Mouse (Mus musculus) stomach, embryonic 16.5 days (tissue): ENCODE data around the gene Ppp1r14a. TPM values are rescaled to one million over a fixed set of nuclear protein-coding genes. Genes with fewer than 3 reads are reported as not detected.

ENCODE experiments used
- ATAC-seq: fragments of 200-750 bp; cut with Nextera tagmentation; 2 replicates; pipeline ENCODE4 v1.8.0; 2017; ENCODE audit warnings: moderate number of reproducible peaks, moderate TSS enrichment; ENCODE audit not compliant: insufficient read depth, low FRiP score
- H3K27ac ChIP-seq: fragments of 300-500 bp; sonication (generic); 2 replicates; pipeline ENCODE4 v1.5.1; 2014; ENCODE audit warnings: low read length
- H3K27me3 ChIP-seq: fragments of 300-500 bp; sonication (generic); 2 replicates; pipeline ENCODE4 v1.6.1; 2014; ENCODE audit warnings: low read length, control low read depth, mixed read lengths; ENCODE audit not compliant: control insufficient read depth, insufficient read depth
- H3K36me3 ChIP-seq: fragments of 300-500 bp; sonication (generic); 2 replicates; pipeline ENCODE4 v1.6.1; 2014; ENCODE audit warnings: low read length; ENCODE audit not compliant: control insufficient read depth, insufficient read depth
- H3K4me1 ChIP-seq: fragments of 300-500 bp; sonication (generic); 2 replicates; pipeline ENCODE4 v1.6.1; 2014; ENCODE audit warnings: low read length, control low read depth, mixed read lengths; ENCODE audit not compliant: control insufficient read depth, insufficient read depth
- H3K4me2 ChIP-seq: fragments of 300-500 bp; sonication (generic); 2 replicates; pipeline ENCODE4 v1.6.1; 2014; ENCODE audit warnings: low read depth, low read length, mixed read lengths
- H3K4me3 ChIP-seq: fragments of 300-500 bp; sonication (generic); replicated peaks from 2 replicates; pipeline ENCODE4 v1.5.1; 2014; ENCODE audit warnings: mild to moderate bottlenecking, low read length
- H3K9ac ChIP-seq: fragments of 300-500 bp; sonication (generic); 2 replicates; pipeline ENCODE4 v1.6.1; 2014; ENCODE audit warnings: low read length
- H3K9me3 ChIP-seq: fragments of 300-500 bp; sonication (generic); replicated peaks from 2 replicates; pipeline ENCODE4 v1.6.1; 2016; ENCODE audit warnings: low read length, control low read depth; ENCODE audit not compliant: control insufficient read depth
- WGBS: fragments of 180-500 bp; shearing (Covaris S2); extraction: QIAGEN DNeasy Blood & Tissue Kit; methylation state at CpG from one replicate; pipeline ENCODE4 v1.1.7; 2014; 5-methylcytosine and 5-hydroxymethylcytosine counted together
- polyA plus RNA-seq: library from polyadenylated mRNA; unstranded; fragments of >200 nt; fragmentation: Nextera tagmentation; extraction: Ambion mirVana; gene quantifications from 2 replicates; pipeline ENCODE4 v1.2.1, GENCODE M21; 2015

The Ppp1r14a gene
- polyA plus RNA-seq, 1 experiment from 2014 or later, result 48.8 TPM

- ATAC-seq, result no peak
- Histone ChIP-seq H3K9me3 (no peaks in the 10 kb centered on the region), H3K27ac (no peak overlapping the region), H3K36me3 (no peaks in the 10 kb centered on the region), H3K27me3 (peaks cover 18% of the 10 kb centered on the region; the same call in 1 of the 2 replicates), H3K4me1 (peaks cover 39% of the 10 kb centered on the region), H3K4me2 (peak overlapping the region; percentile 97), H3K4me3 (peak overlapping the region; percentile 58), H3K9ac (peak overlapping the region; percentile 70)
- WGBS, result under 1% methylated on average over 48 of the region's 48 CpGs
Observed at GRCm38 (mm10) chr7:29304463-29305262, 15.6 kb downstream of the Ppp1r14a start.

DNA sequence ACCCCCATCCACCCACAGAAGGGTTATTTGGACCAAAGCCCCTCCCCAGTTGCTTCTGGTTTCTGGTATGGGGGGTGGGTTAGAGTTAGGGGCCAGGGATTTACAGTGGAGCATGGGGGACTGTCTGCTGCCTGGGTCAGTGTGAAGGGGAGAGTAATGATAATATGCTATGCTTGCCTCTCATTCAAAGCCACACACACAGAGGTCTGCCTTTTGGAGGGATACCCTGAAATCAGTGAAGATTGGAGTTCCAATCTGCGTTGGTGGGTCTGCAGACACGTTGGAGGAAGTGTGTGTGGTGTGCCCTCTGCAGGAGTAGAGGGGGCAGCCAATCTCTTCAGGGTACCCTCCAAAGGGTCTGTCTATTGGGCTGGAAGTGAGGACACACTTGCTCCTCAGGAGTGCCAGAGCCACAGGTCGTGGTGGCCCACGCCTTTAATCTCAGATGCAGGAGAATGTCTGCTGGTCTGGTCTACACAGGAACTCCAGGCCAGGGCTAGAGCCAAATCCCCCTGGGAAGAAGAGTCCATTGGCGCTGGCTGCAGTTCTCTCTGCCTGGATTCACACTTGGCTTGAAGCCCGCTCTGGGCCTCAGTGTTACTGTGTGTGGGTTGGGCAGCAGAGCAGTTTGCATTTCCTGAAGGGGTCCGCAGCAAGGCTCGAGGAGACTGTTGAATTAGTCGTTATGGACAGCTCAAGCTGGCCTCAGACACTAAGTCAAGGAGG lies 16.3 kb downstream of the Ppp1r14a start:
- Histone ChIP-seq H3K27me3 (peaks cover 18% of the 10 kb centered on the region; the same call in 1 of the 2 replicates), H3K27ac (no peak overlapping the region), H3K36me3 (no peaks in the 10 kb centered on the region), H3K4me1 (peaks cover 40% of the 10 kb centered on the region), H3K4me3 (peak overlapping the region; percentile 58), H3K4me2 (peak overlapping the region; percentile 97), H3K9me3 (no peaks in the 10 kb centered on the region), H3K9ac (peak overlapping the region; percentile 70; the same call in 1 of the 2 replicates)
- 46% methylated on average over 9 of the region's 9 CpGs for WGBS
- ATAC-seq, result no peak

DNA sequence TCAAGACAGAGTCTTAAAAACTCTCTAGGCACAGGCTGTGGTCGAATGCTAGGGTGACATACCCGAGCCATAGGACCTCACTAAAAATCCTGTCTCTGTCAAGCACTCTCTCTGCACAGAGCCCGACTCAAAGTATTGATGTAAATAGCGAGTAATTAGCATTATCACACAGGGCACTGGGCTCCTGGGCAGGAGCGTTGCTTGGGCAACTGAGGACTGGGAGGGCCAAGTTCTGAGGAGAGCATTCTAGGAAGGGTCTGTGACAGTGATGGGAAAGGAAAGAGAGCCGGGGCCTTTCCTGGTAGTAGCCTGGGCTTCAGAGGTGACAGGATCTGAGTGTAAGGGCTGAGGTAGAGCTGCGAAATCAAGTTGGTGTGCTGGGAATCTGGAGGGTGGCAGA lies 17.0 kb downstream of the Ppp1r14a start:
- Histone ChIP-seq H3K4me3 (no peak overlapping the region), H3K27me3 (peaks cover 18% of the 10 kb centered on the region; the same call in 1 of the 2 replicates), H3K36me3 (no peaks in the 10 kb centered on the region), H3K4me2 (no peak overlapping the region), H3K9me3 (no peaks in the 10 kb centered on the region), H3K4me1 (peaks cover 40% of the 10 kb centered on the region), H3K9ac (no peak overlapping the region), H3K27ac (no peak overlapping the region)
- 69% methylated on average over 7 of the region's 7 CpGs for WGBS
- ATAC-seq, result no peak

GRCm38 (mm10) chr7:29306619-29307018 lies 17.5 kb downstream of the Ppp1r14a start:
- WGBS, result 33% methylated on average over 7 of the region's 7 CpGs
- Histone ChIP-seq H3K27me3 (peaks cover 18% of the 10 kb centered on the region; the same call in 1 of the 2 replicates), H3K4me1 (peaks cover 40% of the 10 kb centered on the region), H3K9ac (no peak overlapping the region), H3K36me3 (no peaks in the 10 kb centered on the region), H3K4me2 (0 out of 2 replicates have a peak overlapping the region, but pooled peaks have one; percentile 99), H3K4me3 (no peak overlapping the region), H3K9me3 (no peaks in the 10 kb centered on the region), H3K27ac (no peak overlapping the region)
- no peak for ATAC-seq

DNA sequence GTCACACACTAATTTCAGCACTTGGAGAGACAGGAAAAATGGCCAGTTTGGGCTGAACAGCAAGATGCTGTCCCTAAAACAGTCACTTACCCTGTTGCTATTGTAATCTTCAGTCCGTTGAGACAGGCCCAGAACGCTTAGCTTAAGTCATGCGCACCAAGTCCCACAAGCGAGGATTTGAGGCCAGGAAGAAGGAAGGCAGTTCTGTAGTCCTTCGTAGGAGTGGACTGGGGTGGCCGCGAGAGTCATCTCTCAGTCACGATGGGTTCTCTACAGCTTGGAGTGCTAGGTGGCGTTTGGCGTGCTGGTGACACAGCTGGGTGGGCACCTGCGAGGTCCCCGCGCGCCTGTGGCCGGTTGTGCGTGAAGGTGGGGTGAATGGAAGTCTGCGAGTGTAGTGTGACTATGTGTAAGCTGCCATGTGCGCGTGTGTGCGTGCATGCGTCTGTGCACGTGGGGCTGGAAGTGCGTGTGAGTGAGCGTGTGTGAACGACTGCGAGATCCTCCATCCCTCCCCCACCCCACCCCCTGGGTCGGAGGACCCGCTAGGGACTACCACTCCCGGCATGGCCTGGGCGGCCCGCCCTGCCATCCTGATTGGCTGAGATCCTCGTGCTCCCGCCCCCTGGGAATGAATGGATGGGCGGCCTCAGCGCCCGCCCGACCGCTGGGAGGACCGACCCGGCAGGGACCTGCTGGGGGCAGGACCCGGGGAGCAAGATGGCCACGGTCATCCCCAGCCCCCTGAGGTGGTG lies 18.4 kb downstream of the Ppp1r14a start:
- Histone ChIP-seq H3K4me3 (peak overlapping the region; percentile 68), H3K4me1 (peaks cover 40% of the 10 kb centered on the region), H3K9me3 (no peaks in the 10 kb centered on the region), H3K27ac (no peak overlapping the region; the same call in 1 of the 2 replicates), H3K4me2 (peak overlapping the region; percentile 99), H3K9ac (peak overlapping the region; percentile 70), H3K36me3 (no peaks in the 10 kb centered on the region), H3K27me3 (peaks cover 18% of the 10 kb centered on the region; the same call in 1 of the 2 replicates)
- peak; percentile 88 for ATAC-seq
- WGBS, result 2% methylated on average over 42 of the region's 42 CpGs

DNA sequence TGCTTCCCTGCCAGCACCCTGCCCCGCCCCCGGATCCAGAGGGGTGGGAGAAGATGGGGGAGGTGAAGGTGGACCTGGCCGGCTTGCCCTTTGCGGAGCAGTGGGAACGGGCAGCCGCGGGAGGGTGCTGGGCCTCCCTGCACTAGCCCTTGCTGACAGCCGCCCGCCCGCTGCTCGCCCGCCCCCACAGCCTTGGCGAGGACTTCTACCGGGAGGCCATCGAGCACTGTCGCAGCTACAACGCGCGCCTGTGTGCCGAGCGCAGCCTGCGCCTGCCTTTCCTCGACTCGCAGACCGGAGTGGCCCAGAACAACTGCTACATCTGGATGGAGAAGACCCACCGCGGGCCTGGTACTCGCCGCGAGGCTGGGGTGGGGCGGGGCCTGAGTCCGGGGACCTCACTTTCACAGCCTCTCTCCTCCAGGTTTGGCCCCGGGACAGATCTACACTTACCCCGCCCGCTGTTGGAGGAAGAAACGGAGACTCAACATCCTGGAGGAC lies 20.2 kb downstream of the Ppp1r14a start:
- Histone ChIP-seq H3K27me3 (peaks cover 13% of the 10 kb centered on the region; the same call in 1 of the 2 replicates), H3K36me3 (no peaks in the 10 kb centered on the region), H3K9me3 (no peaks in the 10 kb centered on the region), H3K9ac (peak overlapping the region; percentile 79), H3K4me2 (peak overlapping the region; percentile 96), H3K4me1 (peaks cover 36% of the 10 kb centered on the region), H3K27ac (no peak overlapping the region), H3K4me3 (peak overlapping the region; percentile 53)
- under 1% methylated on average over 36 of the region's 36 CpGs for WGBS
- ATAC-seq, result peak; percentile 11; the same call in 1 of the 2 replicates

DNA sequence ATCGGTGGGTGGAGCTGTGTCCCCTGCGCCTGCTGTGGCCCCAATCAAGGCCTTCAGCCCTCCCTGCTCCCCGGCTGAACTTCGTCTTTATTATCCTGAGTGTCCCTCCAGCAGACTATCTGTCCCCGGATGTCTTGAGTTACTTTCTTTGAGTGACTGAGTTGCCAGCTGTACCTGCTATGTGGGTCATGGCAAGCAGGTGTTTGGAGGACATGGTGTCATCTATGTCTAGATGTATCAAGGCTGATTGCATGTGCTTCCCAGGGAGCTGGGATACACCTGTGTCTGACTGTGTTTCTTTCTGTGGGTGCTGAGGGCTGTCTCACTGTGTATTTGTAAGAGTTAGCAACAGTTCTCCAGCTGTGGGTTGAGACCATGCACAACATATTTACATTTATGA lies 20.6 kb downstream of the Ppp1r14a start:
- 8% methylated on average over 5 of the region's 5 CpGs for whole genome bisulfite sequencing
- ATAC-seq, result no peak
- peak overlapping the region; percentile 53 for H3K4me3 ChIP-seq
- H3K9me3 ChIP-seq, result no peaks in the 10 kb centered on the region
- no peaks in the 10 kb centered on the region for H3K36me3 ChIP-seq
- H3K9ac ChIP-seq, result peak overlapping the region; percentile 79
- H3K27ac ChIP-seq, result no peak overlapping the region
- peaks cover 31% of the 10 kb centered on the region for H3K4me1 ChIP-seq
- H3K27me3 ChIP-seq, result peaks cover 12% of the 10 kb centered on the region; the same call in 1 of the 2 replicates
- peak overlapping the region; percentile 96 for H3K4me2 ChIP-seq

GRCm38 (mm10) chr7:29313051-29313450 lies 23.9 kb downstream of the Ppp1r14a start:
- ATAC-seq, result no peak
- Histone ChIP-seq H3K4me2 (no peak overlapping the region), H3K27ac (no peak overlapping the region), H3K4me1 (peaks cover 32% of the 10 kb centered on the region), H3K9me3 (no peaks in the 10 kb centered on the region), H3K36me3 (no peaks in the 10 kb centered on the region), H3K9ac (no peak overlapping the region), H3K4me3 (no peak overlapping the region), H3K27me3 (peaks cover 3% of the 10 kb centered on the region; the same call in 1 of the 2 replicates)
- WGBS, result 36% methylated on average over 9 of the region's 9 CpGs
